Mouse (Mus musculus): ENCODE data around the gene Usp10. TPM values are rescaled to one million over a fixed set of nuclear protein-coding genes. Genes with fewer than 3 reads are reported as not detected.
A peak's percentile ranks its signal among the peaks of the same experiment; 100 is the strongest.

Usp10 gene
- 10 to 100 TPM; 80.8 to 86.6 TPM for total RNA-seq (2021)

GRCm38 (mm10) chr8:119909944-119910546 lies at the start of gene Usp10:
Usp10 (plus strand) TSS chr8:119910360.
- DNase-seq = no peak

- peak; percentile 99 for DNase-seq
Observed at GRCm38 (mm10) chr8:119861706-119862389, 48.3 kb upstream of the Usp10 start, which contains the start of gene Klhl36. Klhl36 (plus strand) TSS chr8:119862266.

- no peak for DNase-seq
Observed at GRCm38 (mm10) chr8:119862390-119862734, 47.8 kb upstream of the Usp10 start.

GRCm38 (mm10) chr8:119862749-119863148 lies 47.4 kb upstream of the Usp10 start:
- no peak for DNase-seq

GRCm38 (mm10) chr8:119869616-119870015 lies 40.5 kb upstream of the Usp10 start:
- no peak for DNase-seq

GRCm38 (mm10) chr8:119873181-119873580 lies 37.0 kb upstream of the Usp10 start:
- DNase-seq = no peak

- DNase-seq = no peak
Observed at GRCm38 (mm10) chr8:119881301-119881700, 28.9 kb upstream of the Usp10 start.

- no peak for DNase-seq
Observed at GRCm38 (mm10) chr8:119881917-119882316, 28.2 kb upstream of the Usp10 start.

- no peak for DNase-seq
Observed at GRCm38 (mm10) chr8:119883281-119883680, 26.9 kb upstream of the Usp10 start.

- peak; percentile 62 for DNase-seq
Observed at GRCm38 (mm10) chr8:119885612-119886011, 24.5 kb upstream of the Usp10 start.

GRCm38 (mm10) chr8:119887130-119887529 lies 23.0 kb upstream of the Usp10 start:
- DNase-seq = peak; percentile 56

- DNase-seq = no peak
Observed at GRCm38 (mm10) chr8:119888012-119888411, 22.1 kb upstream of the Usp10 start.

GRCm38 (mm10) chr8:119897069-119897468 lies 13.1 kb upstream of the Usp10 start:
- DNase-seq = no peak

GRCm38 (mm10) chr8:119897933-119898332 lies 12.2 kb upstream of the Usp10 start:
- no peak for DNase-seq

GRCm38 (mm10) chr8:119901349-119901748 lies 8.8 kb upstream of the Usp10 start:
- DNase-seq = no peak

GRCm38 (mm10) chr8:119901952-119902351 lies 8.2 kb upstream of the Usp10 start:
- DNase-seq = no peak

GRCm38 (mm10) chr8:119904323-119904911 lies 5.7 kb upstream of the Usp10 start:
- DNase-seq = no peak

- DNase-seq = peak; percentile 93
Observed at GRCm38 (mm10) chr8:119910547-119911257, 542 bp downstream of the Usp10 start, which contains the start of gene Gm20388. Gm20388 (plus strand) TSS chr8:119910841.

- DNase-seq = no peak
Observed at GRCm38 (mm10) chr8:119911258-119911962, 1.2 kb downstream of the Usp10 start.

- no peak for DNase-seq
Observed at GRCm38 (mm10) chr8:119912643-119913042, 2.5 kb downstream of the Usp10 start.

- DNase-seq = no peak
Observed at GRCm38 (mm10) chr8:119913181-119913580, 3.0 kb downstream of the Usp10 start.

GRCm38 (mm10) chr8:119914161-119914560 lies 4.0 kb downstream of the Usp10 start:
- DNase-seq = no peak
